Mouse (Mus musculus) brain, embryonic 14.5 days (tissue): ENCODE data around the gene Idh2.

Experiments
- CTCF ChIP-seq: fragments of 200-500 bp; IDR thresholded peaks from 2 replicates; pipeline ENCODE4 v1.5.1; 2012; ENCODE audit warnings: inconsistent platforms, mild to moderate bottlenecking, moderate library complexity, borderline replicate concordance; ENCODE audit not compliant: insufficient read depth, insufficient read length; ENCODE audit errors: extremely low read depth
- POLR2A ChIP-seq: fragments of 200-500 bp; IDR thresholded peaks from 2 replicates; pipeline ENCODE4 v1.6.1; 2012; ENCODE audit warnings: mild to moderate bottlenecking, inconsistent platforms, borderline replicate concordance; ENCODE audit not compliant: poor library complexity, insufficient read depth, insufficient read length, severe bottlenecking; ENCODE audit errors: extremely low read depth

DNA sequence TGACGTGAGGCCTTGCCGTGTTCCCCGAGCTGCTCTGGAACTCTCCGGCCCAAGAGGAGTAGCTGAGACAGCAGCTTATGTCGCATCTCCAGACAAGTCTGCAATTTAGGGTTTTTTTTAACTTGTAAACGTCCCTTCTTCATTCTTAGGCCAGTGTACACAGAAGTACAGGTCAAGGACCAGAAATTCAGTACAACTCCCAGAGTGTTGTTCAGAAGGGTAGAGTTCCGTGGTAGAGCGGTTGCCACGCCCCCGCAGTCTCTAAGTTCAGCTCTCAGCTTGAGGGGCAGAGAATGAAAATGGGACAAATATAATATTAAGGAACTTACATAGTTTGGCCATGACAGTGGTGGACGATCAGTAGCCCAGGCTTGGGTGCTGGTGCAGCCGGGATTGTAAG, 59.4 kb downstream of the Idh2 start:
- no peak for TF ChIP-seq CTCF
- TF ChIP-seq POLR2A: no peak
